Mouse (Mus musculus) lung, embryonic 15.5 days (tissue): ENCODE results near the gene Slc47a1. TPM values are rescaled to one million over a fixed set of nuclear protein-coding genes. Genes with fewer than 3 reads are reported as not detected.
"Not testable (repeated sequence)": the region's sequence is repeated elsewhere in the genome, so short reads cannot be mapped to it uniquely, and the experiment has no call there.

ENCODE experiments used
- ATAC-seq: fragments of 200-750 bp; cut with Nextera tagmentation; 2 replicates; pipeline ENCODE4 v1.8.0; 2017; ENCODE audit warnings: moderate number of reproducible peaks, borderline replicate concordance; ENCODE audit not compliant: low FRiP score, low TSS enrichment; ENCODE audit errors: extremely low read depth
- H3K27ac ChIP-seq: fragments of 300-500 bp; sonication (generic); 2 replicates; pipeline ENCODE4 v1.5.1; 2015; ENCODE audit warnings: moderate library complexity, mild to moderate bottlenecking, inconsistent platforms
- H3K27me3 ChIP-seq: fragments of 300-500 bp; sonication (generic); 2 replicates; pipeline ENCODE4 v1.6.1; 2015; ENCODE audit warnings: inconsistent platforms
- H3K36me3 ChIP-seq: fragments of 300-500 bp; sonication (generic); 2 replicates; pipeline ENCODE4 v1.6.1; 2015; ENCODE audit warnings: inconsistent platforms
- H3K4me1 ChIP-seq: fragments of 300-500 bp; sonication (generic); 2 replicates; pipeline ENCODE4 v1.6.1; 2015; ENCODE audit warnings: inconsistent platforms
- H3K4me2 ChIP-seq: fragments of 300-500 bp; sonication (generic); 2 replicates; pipeline ENCODE4 v1.6.1; 2015; ENCODE audit warnings: inconsistent platforms, mild to moderate bottlenecking, moderate library complexity
- H3K4me3 ChIP-seq: fragments of 300-500 bp; sonication (generic); 2 replicates; pipeline ENCODE4 v1.5.1; 2015; ENCODE audit warnings: mild to moderate bottlenecking, inconsistent platforms
- H3K9ac ChIP-seq: fragments of 300-500 bp; sonication (generic); 2 replicates; pipeline ENCODE4 v1.6.1; 2015; ENCODE audit warnings: inconsistent platforms
- H3K9me3 ChIP-seq: fragments of 300-500 bp; sonication (generic); 2 replicates; pipeline ENCODE4 v1.6.1; 2016; ENCODE audit warnings: inconsistent platforms
- WGBS: fragments of 180-500 bp; shearing (Covaris S2); methylation state at CpG from one replicate; pipeline ENCODE4 v1.1.7; 2015; 5-methylcytosine and 5-hydroxymethylcytosine counted together
- polyA plus RNA-seq: library from polyadenylated mRNA; unstranded; fragments of >200 nt; fragmentation: Nextera tagmentation; extraction: Ambion mirVana; gene quantifications from 2 replicates; pipeline ENCODE4 v1.2.1, GENCODE M21; 2015

The Slc47a1 gene
- polyA plus RNA-seq: 2.0 and 4.4 TPM in 2 replicates

GRCm38 (mm10) chr11:61377881-61378613, at the start of gene Slc47a1:
Gene Slc47a1 (minus strand): TSS chr11:61378345.
- H3K4me1 ChIP-seq: peaks cover 16% of the 10 kb centered on the region; the same call in 1 of the 2 replicates
- peak within 1 kb of the TSS; percentile 70 for H3K4me2 ChIP-seq
- no peak within 1 kb of the TSS for H3K27ac ChIP-seq
- ATAC-seq: no peak
- peak within 1 kb of the TSS; percentile 24; the same call in 1 of the 2 replicates for H3K9ac ChIP-seq
- H3K27me3 ChIP-seq: peaks cover 45% of the 10 kb centered on the region
- no peaks in the 10 kb centered on the region for H3K9me3 ChIP-seq
- no peaks in the 10 kb centered on the region for H3K36me3 ChIP-seq
- H3K4me3 ChIP-seq: peak within 1 kb of the TSS; percentile 37
- WGBS: 11% methylated on average over 35 of the region's 39 CpGs

- H3K9ac ChIP-seq: no peak overlapping the region
- no peak for ATAC-seq
- no peak overlapping the region for H3K27ac ChIP-seq
- no peak overlapping the region for H3K4me3 ChIP-seq
- H3K9me3 ChIP-seq: no peaks in the 10 kb centered on the region
- H3K36me3 ChIP-seq: no peaks in the 10 kb centered on the region
- 83% methylated on average over 6 of the region's 6 CpGs for whole genome bisulfite sequencing
- H3K4me2 ChIP-seq: no peak overlapping the region
- H3K27me3 ChIP-seq: no peaks in the 10 kb centered on the region
- H3K4me1 ChIP-seq: peaks cover 6% of the 10 kb centered on the region; the same call in 1 of the 2 replicates
Observed at GRCm38 (mm10) chr11:61419253-61419652, 41.1 kb upstream of the Slc47a1 start.

- Histone ChIP-seq H3K4me1 (peaks cover 6% of the 10 kb centered on the region; the same call in 1 of the 2 replicates), H3K27me3 (no peaks in the 10 kb centered on the region), H3K9me3 (no peaks in the 10 kb centered on the region), H3K27ac (no peak overlapping the region), H3K9ac (no peak overlapping the region), H3K36me3 (no peaks in the 10 kb centered on the region), H3K4me2 (no peak overlapping the region), H3K4me3 (no peak overlapping the region)
- peak; percentile 86 for ATAC-seq
- 21% methylated on average over 6 of the region's 6 CpGs for WGBS
Observed at GRCm38 (mm10) chr11:61417945-61418551, 39.9 kb upstream of the Slc47a1 start.

GRCm38 (mm10) chr11:61416540-61416939, 38.4 kb upstream of the Slc47a1 start:
- H3K36me3 ChIP-seq, H3K27me3 ChIP-seq, H3K9ac ChIP-seq, H3K27ac ChIP-seq, H3K4me1 ChIP-seq, H3K4me2 ChIP-seq, H3K9me3 ChIP-seq, H3K4me3 ChIP-seq, ATAC-seq: not testable (repeated sequence)
- WGBS: 74% methylated on average over 17 of the region's 17 CpGs

GRCm38 (mm10) chr11:61415444-61415843, 37.3 kb upstream of the Slc47a1 start:
- H3K27me3 ChIP-seq: 0 out of 2 replicates have a peak, but pooled peaks cover 8% of the 10 kb centered on the region
- no peak overlapping the region for H3K27ac ChIP-seq
- no peak for ATAC-seq
- H3K4me1 ChIP-seq: peaks cover 6% of the 10 kb centered on the region; the same call in 1 of the 2 replicates
- H3K9ac ChIP-seq: no peak overlapping the region
- H3K36me3 ChIP-seq: no peaks in the 10 kb centered on the region
- WGBS: 78% methylated on average over 1 of the region's 1 CpGs
- no peaks in the 10 kb centered on the region for H3K9me3 ChIP-seq
- H3K4me2 ChIP-seq: no peak overlapping the region
- no peak overlapping the region for H3K4me3 ChIP-seq

- no peak overlapping the region for H3K27ac ChIP-seq
- peaks cover 6% of the 10 kb centered on the region; the same call in 1 of the 2 replicates for H3K4me1 ChIP-seq
- no peaks in the 10 kb centered on the region for H3K9me3 ChIP-seq
- H3K27me3 ChIP-seq: 0 out of 2 replicates have a peak, but pooled peaks cover 8% of the 10 kb centered on the region
- no peak for ATAC-seq
- H3K4me2 ChIP-seq: no peak overlapping the region
- no peak overlapping the region for H3K9ac ChIP-seq
- H3K36me3 ChIP-seq: no peaks in the 10 kb centered on the region
- WGBS: 72% methylated on average over 3 of the region's 3 CpGs
- H3K4me3 ChIP-seq: no peak overlapping the region
Observed at GRCm38 (mm10) chr11:61414560-61414959, 36.4 kb upstream of the Slc47a1 start.

- WGBS: 53% methylated on average over 5 of the region's 5 CpGs
- no peak overlapping the region for H3K9ac ChIP-seq
- no peaks in the 10 kb centered on the region for H3K9me3 ChIP-seq
- H3K36me3 ChIP-seq: no peaks in the 10 kb centered on the region
- H3K4me1 ChIP-seq: peaks cover 5% of the 10 kb centered on the region; the same call in 1 of the 2 replicates
- no peak overlapping the region for H3K4me3 ChIP-seq
- H3K4me2 ChIP-seq: no peak overlapping the region
- 0 out of 2 replicates have a peak, but pooled peaks cover 8% of the 10 kb centered on the region for H3K27me3 ChIP-seq
- H3K27ac ChIP-seq: no peak overlapping the region
- no peak for ATAC-seq
Observed at GRCm38 (mm10) chr11:61413411-61413810, 35.3 kb upstream of the Slc47a1 start.

- no peak for ATAC-seq
- Histone ChIP-seq H3K27me3 (0 out of 2 replicates have a peak, but pooled peaks cover 8% of the 10 kb centered on the region), H3K36me3 (no peaks in the 10 kb centered on the region), H3K9ac (no peak overlapping the region), H3K4me1 (no peaks in the 10 kb centered on the region), H3K27ac (no peak overlapping the region), H3K4me3 (no peak overlapping the region), H3K4me2 (no peak overlapping the region), H3K9me3 (no peaks in the 10 kb centered on the region)
- 41% methylated on average over 7 of the region's 7 CpGs for WGBS
Observed at GRCm38 (mm10) chr11:61411809-61412208, 33.7 kb upstream of the Slc47a1 start.

- no peak for ATAC-seq
- Histone ChIP-seq H3K36me3 (no peaks in the 10 kb centered on the region), H3K4me3 (no peak overlapping the region), H3K27me3 (0 out of 2 replicates have a peak, but pooled peaks cover 8% of the 10 kb centered on the region), H3K9ac (no peak overlapping the region), H3K4me1 (no peaks in the 10 kb centered on the region), H3K9me3 (no peaks in the 10 kb centered on the region), H3K4me2 (no peak overlapping the region), H3K27ac (no peak overlapping the region)
- 82% methylated on average over 11 of the region's 11 CpGs for WGBS
Observed at GRCm38 (mm10) chr11:61411221-61411620, 33.1 kb upstream of the Slc47a1 start.

- no peak for ATAC-seq
- WGBS: 0% methylated on average over 1 of the region's 1 CpGs
Observed at GRCm38 (mm10) chr11:61410129-61410528, 32.0 kb upstream of the Slc47a1 start.

GRCm38 (mm10) chr11:61409051-61409450, 30.9 kb upstream of the Slc47a1 start:
- WGBS: 13% methylated on average over 3 of the region's 3 CpGs
- 0 out of 2 replicates have a peak, but pooled peaks cover 8% of the 10 kb centered on the region for H3K27me3 ChIP-seq
- no peak overlapping the region for H3K27ac ChIP-seq
- no peaks in the 10 kb centered on the region for H3K4me1 ChIP-seq
- peak overlapping the region; percentile 86 for H3K4me3 ChIP-seq
- no peak overlapping the region for H3K9ac ChIP-seq
- H3K9me3 ChIP-seq: no peaks in the 10 kb centered on the region
- peak overlapping the region; percentile 68 for H3K4me2 ChIP-seq
- no peaks in the 10 kb centered on the region for H3K36me3 ChIP-seq
- no peak for ATAC-seq

More at GRCm38 (mm10) chr11:61410129-61410528, 32.0 kb upstream of the Slc47a1 start:
- no peaks in the 10 kb centered on the region for H3K9me3 ChIP-seq
- no peak overlapping the region for H3K27ac ChIP-seq
- H3K4me1 ChIP-seq: no peaks in the 10 kb centered on the region
- no peak overlapping the region for H3K4me3 ChIP-seq
- H3K27me3 ChIP-seq: 0 out of 2 replicates have a peak, but pooled peaks cover 8% of the 10 kb centered on the region
- H3K36me3 ChIP-seq: no peaks in the 10 kb centered on the region
- H3K4me2 ChIP-seq: no peak overlapping the region
- no peak overlapping the region for H3K9ac ChIP-seq
